Mouse (Mus musculus): ENCODE data around the gene Spen.

DNA sequence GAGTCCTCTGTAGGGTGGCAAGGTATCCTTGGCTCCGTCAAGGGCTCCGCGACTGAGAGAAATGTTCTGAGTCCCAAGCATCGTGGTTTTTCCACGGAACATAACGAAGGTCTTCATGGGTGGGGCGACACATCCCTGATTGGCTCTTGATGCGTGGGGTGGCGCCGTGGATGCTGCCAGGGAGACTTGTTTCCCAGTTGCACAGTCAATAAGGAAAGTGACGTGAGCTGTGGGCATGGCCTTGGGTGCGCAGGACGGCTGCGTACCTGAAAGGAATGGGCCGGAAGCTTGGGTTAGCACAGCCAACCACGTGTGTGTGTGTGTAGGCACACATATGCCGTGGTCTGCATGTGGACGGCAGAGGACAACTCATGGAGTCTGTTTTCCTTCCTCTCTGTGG, 105.2 kb downstream of the Spen start:
- TF ChIP-seq CTCF (IDR thresholded peaks at IDR 0.05; ENCODE audit: insufficient read depth, low read depth, low read length) (no peak), POLR2A (IDR thresholded peaks at IDR 0.05; ENCODE audit: insufficient read depth, low read depth, low read length) (no peak)

Measured in olfactory bulb, adult 2 months (tissue).